Mouse (Mus musculus) embryonic facial prominence, embryonic 13.5 days (tissue): ENCODE results near the gene Siva1. TPM values are rescaled to one million over a fixed set of nuclear protein-coding genes. Genes with fewer than 3 reads are reported as not detected.

Experiments used
- ATAC-seq: fragments of 200-750 bp; cut with Nextera tagmentation; 2 replicates; pipeline ENCODE4 v1.8.0; 2017; ENCODE audit warnings: low read depth; ENCODE audit not compliant: insufficient number of reproducible peaks, insufficient read depth, low FRiP score, low TSS enrichment
- H3K27ac ChIP-seq: fragments of 300-500 bp; sonication (generic); 2 replicates; pipeline ENCODE4 v1.5.1; 2015; ENCODE audit warnings: moderate library complexity, mild to moderate bottlenecking, inconsistent platforms
- H3K27me3 ChIP-seq: fragments of 300-500 bp; sonication (generic); 2 replicates; pipeline ENCODE4 v1.6.1; 2015; ENCODE audit warnings: mild to moderate bottlenecking, inconsistent platforms
- H3K36me3 ChIP-seq: fragments of 300-500 bp; sonication (generic); 2 replicates; pipeline ENCODE4 v1.6.1; 2015; ENCODE audit warnings: mild to moderate bottlenecking, inconsistent platforms
- H3K4me1 ChIP-seq: fragments of 300-500 bp; sonication (generic); 2 replicates; pipeline ENCODE4 v1.6.1; 2015; ENCODE audit warnings: inconsistent platforms
- H3K4me2 ChIP-seq: fragments of 300-500 bp; sonication (generic); 2 replicates; pipeline ENCODE4 v1.6.1; 2015; ENCODE audit warnings: moderate library complexity, mild to moderate bottlenecking, inconsistent platforms
- H3K4me3 ChIP-seq: fragments of 300-500 bp; sonication (generic); 2 replicates; pipeline ENCODE4 v1.5.1; 2015; ENCODE audit warnings: mild to moderate bottlenecking, inconsistent platforms
- H3K9ac ChIP-seq: fragments of 300-500 bp; sonication (generic); 2 replicates; pipeline ENCODE4 v1.6.1; 2015; ENCODE audit warnings: mild to moderate bottlenecking, inconsistent platforms
- H3K9me3 ChIP-seq: fragments of 300-500 bp; sonication (generic); 2 replicates; pipeline ENCODE4 v1.6.1; 2016; ENCODE audit warnings: inconsistent platforms
- WGBS: fragments of 180-500 bp; shearing (Covaris S2); methylation state at CpG from one replicate; pipeline ENCODE4 v1.1.7; 2015; ENCODE audit warnings: mixed read lengths; 5-methylcytosine and 5-hydroxymethylcytosine counted together
- microRNA-seq: library from miRNA; unstranded; fragments of <30 nt; microRNA quantifications from one replicate; pipeline ENCODE4, GENCODE M21; 2016
- polyA plus RNA-seq: library from polyadenylated mRNA; unstranded; fragments of >200 nt; fragmentation: Nextera tagmentation; extraction: Ambion mirVana; gene quantifications from 2 replicates; pipeline ENCODE4 v1.2.1, GENCODE M21; 2015

The Siva1 gene
- polyA plus RNA-seq, 1 experiment from 2014 or later, result 252 TPM

GRCm38 (mm10) chr12:112688458-112688857 lies 44.0 kb downstream of the Siva1 start:
- no peak overlapping the region for H3K4me2 ChIP-seq
- WGBS, result 77% methylated on average over 15 of the region's 15 CpGs
- 0 out of 2 replicates have a peak, but pooled peaks cover 6% of the 10 kb centered on the region for H3K27me3 ChIP-seq
- ATAC-seq, result no peak
- no peak overlapping the region for H3K9ac ChIP-seq
- H3K4me3 ChIP-seq, result no peak overlapping the region
- H3K36me3 ChIP-seq, result no peaks in the 10 kb centered on the region
- no peaks in the 10 kb centered on the region for H3K9me3 ChIP-seq
- no peak overlapping the region for H3K27ac ChIP-seq
- peaks cover 8% of the 10 kb centered on the region for H3K4me1 ChIP-seq

- peak overlapping the region; percentile 92 for H3K9ac ChIP-seq
- WGBS, result 2% methylated on average over 54 of the region's 54 CpGs
- H3K36me3 ChIP-seq, result no peaks in the 10 kb centered on the region
- H3K9me3 ChIP-seq, result no peaks in the 10 kb centered on the region
- peaks cover under 1% of the 10 kb centered on the region for H3K27me3 ChIP-seq
- peak; percentile 90 for ATAC-seq
- peak overlapping the region; percentile 91 for H3K4me2 ChIP-seq
- peak overlapping the region; percentile 64 for H3K4me3 ChIP-seq
- peak overlapping the region; percentile 82 for H3K27ac ChIP-seq
- H3K4me1 ChIP-seq, result peaks cover 14% of the 10 kb centered on the region
These were observed 49.0 kb downstream of the Siva1 start for GRCm38 (mm10) chr12:112693185-112694126.

- Histone ChIP-seq H3K4me3 (peak overlapping the region; percentile 64), H3K4me2 (peak overlapping the region; percentile 91), H3K27me3 (peaks cover 4% of the 10 kb centered on the region), H3K4me1 (peaks cover 14% of the 10 kb centered on the region), H3K9me3 (no peaks in the 10 kb centered on the region), H3K27ac (peak overlapping the region; percentile 82), H3K9ac (peak overlapping the region; percentile 92), H3K36me3 (no peaks in the 10 kb centered on the region)
- no peak for ATAC-seq
- 77% methylated on average over 10 of the region's 10 CpGs for WGBS
These were observed 49.6 kb downstream of the Siva1 start for GRCm38 (mm10) chr12:112694127-112694475.

GRCm38 (mm10) chr12:112696806-112697425 lies 52.4 kb downstream of the Siva1 start:
- H3K4me2 ChIP-seq, result no peak overlapping the region
- H3K36me3 ChIP-seq, result no peaks in the 10 kb centered on the region
- no peak overlapping the region for H3K27ac ChIP-seq
- no peak overlapping the region for H3K9ac ChIP-seq
- H3K4me3 ChIP-seq, result no peak overlapping the region
- no peaks in the 10 kb centered on the region for H3K9me3 ChIP-seq
- WGBS, result 89% methylated on average over 3 of the region's 3 CpGs
- no peak for ATAC-seq
- peaks cover 19% of the 10 kb centered on the region for H3K27me3 ChIP-seq
- peaks cover 31% of the 10 kb centered on the region for H3K4me1 ChIP-seq

Small RNAs within 50 kb of the gene (microRNA-seq; reads per million reads assigned to microRNA genes)
- not detected for gene Mir6939

Other genes with a start within 250 kb of the Siva1 start
- 0.10 and 0.12 TPM in 2 replicates for gene A530016L24Rik, start 155.2 kb upstream of the Siva1 start, polyA plus RNA-seq
- gene Tmem179, start 127.9 kb upstream of the Siva1 start, polyA plus RNA-seq, result 0.92 and 1.0 TPM in 2 replicates
- gene Inf2, start 55.9 kb upstream of the Siva1 start, polyA plus RNA-seq, result 4.8 and 7.3 TPM in 2 replicates
- 4.3 and 4.4 TPM in 2 replicates for gene Adssl1, start 24.6 kb upstream of the Siva1 start, polyA plus RNA-seq
- 49.7 and 60.0 TPM in 2 replicates for gene Akt1, start 30.2 kb downstream of the Siva1 start, polyA plus RNA-seq
- gene Zbtb42, start 34.1 kb downstream of the Siva1 start, polyA plus RNA-seq, result 2.3 and 3.1 TPM in 2 replicates
- 13.8 and 16.7 TPM in 2 replicates for gene Cep170b, start 75.8 kb downstream of the Siva1 start, polyA plus RNA-seq
- gene Pld4, start 116.0 kb downstream of the Siva1 start, polyA plus RNA-seq, result 6.1 and 7.3 TPM in 2 replicates
- gene Ahnak2, start 158.0 kb downstream of the Siva1 start, polyA plus RNA-seq, result 0.95 and 1.2 TPM in 2 replicates
- gene Clba1, start 164.3 kb downstream of the Siva1 start, polyA plus RNA-seq, result 8.3 and 9.8 TPM in 2 replicates
- gene Cdca4, start 184.7 kb downstream of the Siva1 start, polyA plus RNA-seq, result 139 and 147 TPM in 2 replicates
- 0.17 TPM in 1 of 2 replicates, not detected in the other for gene Gpr132, start 223.5 kb downstream of the Siva1 start, polyA plus RNA-seq